In the genomic region with DNA sequence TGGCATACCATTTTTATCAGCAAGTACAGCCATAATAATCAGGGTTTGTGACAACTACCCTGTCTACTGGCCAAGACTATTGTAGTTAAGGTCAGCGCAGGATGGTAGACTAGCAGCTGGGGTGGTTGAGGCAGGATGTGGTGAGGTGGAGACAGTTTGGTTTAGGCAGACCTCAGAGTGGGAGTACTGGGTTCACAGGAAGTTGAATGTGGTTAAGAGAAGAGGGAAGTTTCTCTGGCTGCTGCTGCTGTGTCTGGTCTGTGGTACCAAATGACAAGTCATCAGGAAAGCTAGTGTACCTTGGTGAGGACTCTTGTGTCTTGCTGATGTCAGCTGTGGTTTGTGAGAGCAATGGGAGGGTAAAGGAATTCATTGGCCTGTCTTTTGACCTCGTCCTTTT, we compare ENCODE assay signal across 12 mouse cellular contexts. TPM values are rescaled to one million over a fixed set of nuclear protein-coding genes. Genes with fewer than 3 reads are reported as not detected.
DNase-seq lines count a peak whose midpoint lies in the region; ATAC-seq and TF ChIP-seq lines count a peak whose summit lies in the region.
"Had no signal": no experiment of that assay in that cellular context is flagged by ENCODE, and none has a peak within 500 bp of the region (broad histone marks: within the 10 kb centered on the region; RNA-seq: fewer than 3 reads in every experiment).

No protein-coding gene starts in this region.

- H3K9me3 ChIP-seq in lung, embryonic 16.5 days (ENCODE audit: control insufficient read depth, low read length): no peaks in the 10 kb centered on the region
- no peaks in the 10 kb centered on the region for H3K9me3 ChIP-seq in G1E (replicated peaks)
- no peaks in the 10 kb centered on the region for H3K9me3 ChIP-seq in midbrain, embryonic 16.5 days (replicated peaks; ENCODE audit: control insufficient read depth, low read length, poor library complexity, severe bottlenecking)
- no peaks in the 10 kb centered on the region for H3K9me3 ChIP-seq in forebrain, embryonic 10.5 days
- H3K9me3 ChIP-seq: limb, embryonic 10.5 days; midbrain, embryonic 12.5 days had no signal

- H3K27me3 ChIP-seq in lung, embryonic 16.5 days (ENCODE audit: control insufficient read depth, insufficient read depth, low read depth, low read length): no peaks in the 10 kb centered on the region
- no peaks in the 10 kb centered on the region for H3K27me3 ChIP-seq in G1E (ENCODE audit: insufficient read depth, low read length)
- H3K27me3 ChIP-seq in midbrain, embryonic 16.5 days (ENCODE audit: control insufficient read depth, insufficient read depth, low read depth, low read length): no peaks in the 10 kb centered on the region
- no peaks in the 10 kb centered on the region for H3K27me3 ChIP-seq in forebrain, embryonic 10.5 days (ENCODE audit: poor library complexity, severe bottlenecking)
- H3K27me3 ChIP-seq: midbrain, embryonic 12.5 days had no signal

- no peak for TF ChIP-seq CTCF in G1E (IDR thresholded peaks at IDR 0.05; ENCODE audit: low read depth, low read length)

- 67% methylated on average over 2 of the region's 2 CpGs for whole genome bisulfite sequencing in lung, embryonic 16.5 days
- 94% methylated on average over 2 of the region's 2 CpGs for WGBS in midbrain, embryonic 16.5 days
- 81% methylated on average over 2 of the region's 2 CpGs for WGBS in forebrain, embryonic 10.5 days

- no peak overlapping the region for H3K4me2 ChIP-seq in lung, embryonic 16.5 days (ENCODE audit: low read depth, low read length)
- no peak overlapping the region for H3K4me2 ChIP-seq in midbrain, embryonic 16.5 days (ENCODE audit: low read length)
- H3K4me2 ChIP-seq: hindbrain, embryonic 14.5 days; midbrain, embryonic 12.5 days had no signal

- 0 out of 2 replicates have a peak, but pooled peaks have one; percentile 26 for ATAC-seq in lung, embryonic 16.5 days (ENCODE audit: low read depth)
- peak; percentile 87 for ATAC-seq in G1E (ENCODE audit: extremely low read depth, insufficient number of reproducible peaks, low FRiP score, poor library complexity, severe bottlenecking)
- ATAC-seq in megakaryocyte, adult 5-6 weeks (ENCODE audit: poor library complexity, severe bottlenecking): peak; percentile 97
- ATAC-seq in midbrain, embryonic 16.5 days: no peak

- no peak overlapping the region for H3K9ac ChIP-seq in lung, embryonic 16.5 days (ENCODE audit: low read length)
- H3K9ac ChIP-seq in midbrain, embryonic 16.5 days (ENCODE audit: low read depth, low read length): no peak overlapping the region
- H3K9ac ChIP-seq: hindbrain, embryonic 14.5 days; midbrain, embryonic 12.5 days had no signal

- H3K36me3 ChIP-seq in lung, embryonic 16.5 days (ENCODE audit: control insufficient read depth, insufficient read depth, low read length): peaks cover 49% of the 10 kb centered on the region
- H3K36me3 ChIP-seq in G1E (replicated peaks): peaks cover 97% of the 10 kb centered on the region
- H3K36me3 ChIP-seq in midbrain, embryonic 16.5 days (ENCODE audit: control insufficient read depth, insufficient read depth, low read length): peaks cover 51% of the 10 kb centered on the region
- H3K36me3 ChIP-seq in forebrain, embryonic 10.5 days (replicated peaks): peaks cover 100% of the 10 kb centered on the region

- H3K4me1 ChIP-seq in lung, embryonic 16.5 days (replicated peaks; ENCODE audit: control insufficient read depth, insufficient read depth, low read length): no peaks in the 10 kb centered on the region
- peaks cover 32% of the 10 kb centered on the region for H3K4me1 ChIP-seq in G1E (ENCODE audit: insufficient read depth, low read depth, low read length)
- no peaks in the 10 kb centered on the region for H3K4me1 ChIP-seq in midbrain, embryonic 16.5 days (ENCODE audit: control insufficient read depth, insufficient read depth, low read length)
- no peaks in the 10 kb centered on the region for H3K4me1 ChIP-seq in forebrain, embryonic 10.5 days
- H3K4me1 ChIP-seq: limb, embryonic 10.5 days; midbrain, embryonic 12.5 days had no signal

- H3K4me3 ChIP-seq in lung, embryonic 16.5 days (ENCODE audit: low read length): no peak overlapping the region
- no peak overlapping the region for H3K4me3 ChIP-seq in G1E (ENCODE audit: low read depth, low read length)
- no peak overlapping the region for H3K4me3 ChIP-seq in midbrain, embryonic 16.5 days (ENCODE audit: low read depth, low read length)
- no peak overlapping the region for H3K4me3 ChIP-seq in forebrain, embryonic 10.5 days
- H3K4me3 ChIP-seq: limb, embryonic 10.5 days; midbrain, embryonic 12.5 days had no signal

- no peak for DNase-seq in lung, postnatal 10 days
- DNase-seq in G1E (ENCODE audit: low spot score): peak; percentile 52
- DNase-seq in thymus, postnatal 10 days (ENCODE audit: low spot score in 2 of 2): peak; percentile 56 to 57
- DNase-seq in urinary bladder, postnatal 10 days (ENCODE audit: low spot score): no peak
- DNase-seq in forebrain, embryonic 10.5 days (ENCODE audit: extremely low spot score, low spot score): no peak
- DNase-seq: kidney, postnatal 4 days had no signal

- H3K27ac ChIP-seq in lung, embryonic 16.5 days (ENCODE audit: low read length): no peak overlapping the region
- no peak overlapping the region for H3K27ac ChIP-seq in midbrain, embryonic 16.5 days (ENCODE audit: low read length)
- no peak overlapping the region for H3K27ac ChIP-seq in forebrain, embryonic 10.5 days
- H3K27ac ChIP-seq: hindbrain, embryonic 14.5 days; limb, embryonic 10.5 days; midbrain, embryonic 12.5 days had no signal

RNA-seq across cellular contexts. Expression of gene Pla2g4c, which starts 21.7 kb away (rescaled TPM):
- 1.3 and 1.5 TPM in 2 replicates for polyA plus RNA-seq in lung, embryonic 16.5 days (2015; fragmentation: Nextera tagmentation; extraction: Ambion mirVana)
- 0.23 and 1.0 TPM in 2 replicates for total RNA-seq in G1E (2014; fragmentation: Nextera tagmentation)
- 0.64 and 0.93 TPM in 2 replicates for total RNA-seq in G1E (2017)
- polyA plus RNA-seq in G1E (2012): 0.03 TPM in 1 of 2 replicates, not detected in the other
- total RNA-seq in megakaryocyte, adult 5-6 weeks (2015): 0.34 and 0.62 TPM in 2 replicates
- 0.26 and 1.2 TPM in 2 replicates for total RNA-seq in megakaryocyte, adult 5-6 weeks (2017)
- 0.62 and 0.86 TPM in 2 replicates for polyA plus RNA-seq in midbrain, embryonic 16.5 days (2015; fragmentation: Nextera tagmentation; extraction: Ambion mirVana)
- polyA plus RNA-seq in forebrain, embryonic 10.5 days (2016; fragmentation: Nextera tagmentation; extraction: Ambion mirVana): 2.1 and 3.0 TPM in 2 replicates

RNA-seq across cellular contexts. Expression of gene Zswim9, which starts 24.3 kb away (rescaled TPM):
- 8.9 and 9.7 TPM in 2 replicates for polyA plus RNA-seq in lung, embryonic 16.5 days (2015; fragmentation: Nextera tagmentation; extraction: Ambion mirVana)
- total RNA-seq in G1E (2014; fragmentation: Nextera tagmentation): 9.8 and 15.7 TPM in 2 replicates
- total RNA-seq in G1E (2017): 8.7 and 9.7 TPM in 2 replicates
- 1.8 and 2.4 TPM in 2 replicates for polyA plus RNA-seq in G1E (2012)
- 2.1 and 7.9 TPM in 2 replicates for total RNA-seq in megakaryocyte, adult 5-6 weeks (2015)
- total RNA-seq in megakaryocyte, adult 5-6 weeks (2017): 2.2 and 3.7 TPM in 2 replicates
- polyA plus RNA-seq in midbrain, embryonic 16.5 days (2015; fragmentation: Nextera tagmentation; extraction: Ambion mirVana): 12.9 and 15.2 TPM in 2 replicates
- 10.3 and 10.8 TPM in 2 replicates for polyA plus RNA-seq in forebrain, embryonic 10.5 days (2016; fragmentation: Nextera tagmentation; extraction: Ambion mirVana)

RNA-seq across cellular contexts. Expression of gene Lig1, which starts 25.7 kb away (rescaled TPM):
- polyA plus RNA-seq in lung, embryonic 16.5 days (2015; fragmentation: Nextera tagmentation; extraction: Ambion mirVana): 101 and 105 TPM in 2 replicates
- 143 and 159 TPM in 2 replicates for total RNA-seq in G1E (2014; fragmentation: Nextera tagmentation)
- 49.3 and 66.8 TPM in 2 replicates for total RNA-seq in G1E (2017)
- 72.8 and 89.3 TPM in 2 replicates for polyA plus RNA-seq in G1E (2012)
- 82.6 and 86.7 TPM in 2 replicates for total RNA-seq in megakaryocyte, adult 5-6 weeks (2015)
- 53.5 and 74.3 TPM in 2 replicates for total RNA-seq in megakaryocyte, adult 5-6 weeks (2017)
- polyA plus RNA-seq in midbrain, embryonic 16.5 days (2015; fragmentation: Nextera tagmentation; extraction: Ambion mirVana): 31.7 and 33.6 TPM in 2 replicates
- 189 TPM in 2 replicates for polyA plus RNA-seq in forebrain, embryonic 10.5 days (2016; fragmentation: Nextera tagmentation; extraction: Ambion mirVana)

Comparison
In these comparisons a context has a peak if more than half of its experiments do, and no peak if none do; other contexts are left out.
1. DNase-seq: peak in G1E (single experiment) and thymus, postnatal 10 days (2 of 2); none in lung, postnatal 10 days (single experiment), urinary bladder, postnatal 10 days (single experiment) and forebrain, embryonic 10.5 days (single experiment).